ENCODE assay signal across 9 mouse cellular contexts in genomic region chr6:17400147-17400546, GRCm38 (mm10).
DNase-seq lines count a peak whose midpoint lies in the region; ATAC-seq lines count a peak whose summit lies in the region.
"Had no signal": no experiment of that assay in that cellular context is flagged by ENCODE, and none has a peak within 500 bp of the region (broad histone marks: within the 10 kb centered on the region; RNA-seq: fewer than 3 reads in every experiment).

No protein-coding gene starts in this region.

- peak; percentile 64 for ATAC-seq in heart, embryonic 12.5 days (ENCODE audit: insufficient number of reproducible peaks, low FRiP score)
- peak; percentile 66 for ATAC-seq in intestine, embryonic 16.5 days
- peak; percentile 25; the same call in 1 of the 2 replicates for ATAC-seq in stomach, embryonic 16.5 days (ENCODE audit: insufficient read depth, low FRiP score)

- no peak overlapping the region for H3K4me3 ChIP-seq in heart, embryonic 12.5 days
- no peak overlapping the region for H3K4me3 ChIP-seq in intestine, embryonic 16.5 days (ENCODE audit: low read length)
- no peak overlapping the region for H3K4me3 ChIP-seq in stomach, embryonic 16.5 days (replicated peaks; ENCODE audit: low read length)
- H3K4me3 ChIP-seq: liver, embryonic 13.5 days had no signal

- no peak for DNase-seq in heart, adult 8-10 months (ENCODE audit: low spot score)
- peak; percentile 13 for DNase-seq in right cerebral cortex, postnatal 14 days
- DNase-seq in right cerebral cortex, postnatal 36 days (ENCODE audit: low spot score in 2 of 2) = no peak
- DNase-seq in layer of hippocampus, adult 11-12 months (ENCODE audit: low spot score) = no peak
- no peak for DNase-seq in spleen, adult 12 weeks (ENCODE audit: low spot score)
- DNase-seq: liver, embryonic 13.5 days had no signal

- WGBS in heart, embryonic 12.5 days = 49% methylated on average over 2 of the region's 2 CpGs
- 72% methylated on average over 2 of the region's 2 CpGs for WGBS in intestine, embryonic 16.5 days
- WGBS in stomach, embryonic 16.5 days = 55% methylated on average over 2 of the region's 2 CpGs

- no peak overlapping the region for H3K9ac ChIP-seq in heart, embryonic 12.5 days
- no peak overlapping the region for H3K9ac ChIP-seq in intestine, embryonic 16.5 days (ENCODE audit: low read depth, low read length)
- H3K9ac ChIP-seq in stomach, embryonic 16.5 days (ENCODE audit: low read length) = no peak overlapping the region
- H3K9ac ChIP-seq: liver, embryonic 13.5 days had no signal

- no peak overlapping the region for H3K4me2 ChIP-seq in heart, embryonic 12.5 days
- H3K4me2 ChIP-seq in intestine, embryonic 16.5 days (ENCODE audit: low read depth, low read length) = no peak overlapping the region
- no peak overlapping the region for H3K4me2 ChIP-seq in stomach, embryonic 16.5 days (ENCODE audit: low read depth, low read length)
- H3K4me2 ChIP-seq: liver, embryonic 13.5 days had no signal

- no peaks in the 10 kb centered on the region for H3K27me3 ChIP-seq in heart, embryonic 12.5 days (replicated peaks)
- no peaks in the 10 kb centered on the region for H3K27me3 ChIP-seq in intestine, embryonic 16.5 days (replicated peaks; ENCODE audit: control insufficient read depth, insufficient read depth, low read length)
- H3K27me3 ChIP-seq in stomach, embryonic 16.5 days (ENCODE audit: control insufficient read depth, insufficient read depth, low read length) = no peaks in the 10 kb centered on the region; the same call in 1 of the 2 replicates
- H3K27me3 ChIP-seq: liver, embryonic 13.5 days had no signal

- 0 out of 2 replicates have a peak overlapping the region, but pooled peaks have one; percentile 34 for H3K27ac ChIP-seq in heart, embryonic 12.5 days (ENCODE audit: poor library complexity, severe bottlenecking)
- no peak overlapping the region for H3K27ac ChIP-seq in intestine, embryonic 16.5 days (ENCODE audit: low read length)
- H3K27ac ChIP-seq in stomach, embryonic 16.5 days (ENCODE audit: low read length) = no peak overlapping the region
- H3K27ac ChIP-seq: liver, embryonic 13.5 days had no signal

- H3K4me1 ChIP-seq in heart, embryonic 12.5 days (replicated peaks) = peaks cover 34% of the 10 kb centered on the region
- H3K4me1 ChIP-seq in intestine, embryonic 16.5 days (ENCODE audit: control insufficient read depth, insufficient read depth, low read length) = no peaks in the 10 kb centered on the region
- no peaks in the 10 kb centered on the region for H3K4me1 ChIP-seq in stomach, embryonic 16.5 days (ENCODE audit: control insufficient read depth, insufficient read depth, low read length)
- H3K4me1 ChIP-seq: liver, embryonic 13.5 days had no signal

- H3K9me3 ChIP-seq in heart, embryonic 12.5 days (replicated peaks) = 0 out of 2 replicates have a peak, but pooled peaks cover 4% of the 10 kb centered on the region
- no peaks in the 10 kb centered on the region for H3K9me3 ChIP-seq in intestine, embryonic 16.5 days (ENCODE audit: control insufficient read depth, low read length)
- H3K9me3 ChIP-seq in stomach, embryonic 16.5 days (replicated peaks; ENCODE audit: control insufficient read depth, low read length) = no peaks in the 10 kb centered on the region
- H3K9me3 ChIP-seq: liver, embryonic 13.5 days had no signal

- H3K36me3 ChIP-seq in heart, embryonic 12.5 days = no peaks in the 10 kb centered on the region
- H3K36me3 ChIP-seq in intestine, embryonic 16.5 days (ENCODE audit: control insufficient read depth, insufficient read depth, low read length) = no peaks in the 10 kb centered on the region
- H3K36me3 ChIP-seq in stomach, embryonic 16.5 days (ENCODE audit: control insufficient read depth, insufficient read depth, low read length) = no peaks in the 10 kb centered on the region
- H3K36me3 ChIP-seq: liver, embryonic 13.5 days had no signal
